Mouse (Mus musculus) E14TG2a.4 (cell line): ENCODE data around the gene A630023A22Rik.

Experiments used
- CTCF ChIP-seq: conservative IDR thresholded peaks from 2 replicates; pipeline ENCODE4 v1.5.1; 2014; ENCODE audit warnings: low read length
- NANOG ChIP-seq: IDR thresholded peaks from 2 replicates; pipeline ENCODE4 v1.6.1; 2014; ENCODE audit warnings: borderline replicate concordance, low read length, mixed read lengths
- POU5F1 ChIP-seq: IDR thresholded peaks from 2 replicates; pipeline ENCODE4 v1.6.1; 2014; ENCODE audit warnings: low read length, borderline replicate concordance

GRCm38 (mm10) chr14:34002358-34002757 lies 100.2 kb downstream of the A630023A22Rik start:
- no peak for TF ChIP-seq CTCF
- TF ChIP-seq POU5F1 = no peak
- TF ChIP-seq NANOG = no peak
